Mouse (Mus musculus) G1E (cell line): ENCODE data around the gene Dlg5. TPM values are rescaled to one million over a fixed set of nuclear protein-coding genes. Genes with fewer than 3 reads are reported as not detected.

Source experiments
- ATAC-seq: 2 replicates; pipeline ENCODE4 v1.8.0; 2016; ENCODE audit warnings: mild to moderate bottlenecking; ENCODE audit not compliant: insufficient number of reproducible peaks, poor library complexity, low FRiP score, severe bottlenecking; ENCODE audit errors: extremely low read depth
- DNase-seq: peaks from one replicate; pipeline ENCODE4 v3.0.0; 2012; ENCODE audit warnings: low spot score
- H3K27me3 ChIP-seq: 2 replicates; pipeline ENCODE4 v1.6.1; 2012; ENCODE audit warnings: mild to moderate bottlenecking, low read length, inconsistent platforms; ENCODE audit not compliant: insufficient read depth
- H3K36me3 ChIP-seq: replicated peaks from 2 replicates; pipeline ENCODE3; 2012; ENCODE audit warnings: mild to moderate bottlenecking, inconsistent platforms
- H3K4me1 ChIP-seq: 2 replicates; pipeline ENCODE4 v1.6.1; 2012; ENCODE audit warnings: low read depth, low read length, inconsistent platforms, mixed read lengths; ENCODE audit not compliant: insufficient read depth
- H3K4me3 ChIP-seq: 2 replicates; pipeline ENCODE4 v1.5.1; 2012; ENCODE audit warnings: low read depth, mild to moderate bottlenecking, inconsistent platforms, low read length, moderate library complexity, mixed read lengths
- H3K9me3 ChIP-seq: replicated peaks from 2 replicates; pipeline ENCODE4 v1.6.1; 2012; ENCODE audit warnings: inconsistent platforms
- CTCF ChIP-seq: IDR thresholded peaks from 2 replicates; pipeline ENCODE4 v1.5.1; 2012; ENCODE audit warnings: low read depth, low read length, inconsistent platforms, mixed read lengths
- GATA1 ChIP-seq: IDR thresholded peaks from 2 replicates; pipeline ENCODE4 v1.6.1; 2012; ENCODE audit warnings: borderline replicate concordance, low read length, inconsistent platforms, mixed read lengths
- GATA2 ChIP-seq: IDR thresholded peaks from 2 replicates; pipeline ENCODE4 v1.6.1; 2012; ENCODE audit warnings: low read depth, low read length, inconsistent platforms, borderline replicate concordance
- POLR2AphosphoS5 ChIP-seq: IDR thresholded peaks from 2 replicates; pipeline ENCODE4 v1.6.1; 2012; ENCODE audit warnings: low read depth, low read length, inconsistent platforms; ENCODE audit not compliant: insufficient replicate concordance
- TAL1 ChIP-seq: conservative IDR thresholded peaks from 2 replicates; pipeline ENCODE4 v1.6.1; 2012; ENCODE audit warnings: low read depth, low read length, inconsistent platforms, mixed read lengths
- polyA plus RNA-seq: library from polyadenylated mRNA; stranded (reverse); fragments of >175 nt; gene quantifications from 2 replicates; pipeline ENCODE4 v1.2.3, GENCODE M21; 2012
- total RNA-seq, 2 experiments: library from RNA; stranded (forward) in 1 of 2; stranded (reverse) in 1 of 2; fragments of 200-1000 nt in 1 of 2; fragments of >200 nt in 1 of 2; fragmentation: Nextera tagmentation in 1 of 2; gene quantifications; 2 replicates each; pipeline ENCODE4 v1.2.3; 2014 to 2017

The Dlg5 gene
- total and polyA plus RNA-seq, 3 experiments = 2.4 to 22.7 (median 13.6) TPM

- DNase-seq (no peak), ATAC-seq (no peak)
- H3K36me3 ChIP-seq = peaks cover 2% of the 10 kb centered on the region
- H3K4me1 ChIP-seq = peaks cover 47% of the 10 kb centered on the region
- TF ChIP-seq CTCF = no peak
- no peak for TF ChIP-seq GATA2
- no peak for TF ChIP-seq GATA1
- no peak for TF ChIP-seq POLR2AphosphoS5
- TF ChIP-seq TAL1 = no peak
- H3K27me3 ChIP-seq = 0 out of 2 replicates have a peak, but pooled peaks cover 3% of the 10 kb centered on the region
- no peaks in the 10 kb centered on the region for H3K9me3 ChIP-seq
- H3K4me3 ChIP-seq = no peak overlapping the region
Measured at GRCm38 (mm10) chr14:24205281-24205871, 40.3 kb downstream of the Dlg5 start.

- TF ChIP-seq GATA1 = no peak
- TF ChIP-seq TAL1 = no peak
- no peak for TF ChIP-seq CTCF
- TF ChIP-seq GATA2 = no peak
- no peak for TF ChIP-seq POLR2AphosphoS5
- DNase-seq (no peak), ATAC-seq (no peak)
Measured at GRCm38 (mm10) chr14:24203210-24203609, 42.5 kb downstream of the Dlg5 start.

GRCm38 (mm10) chr14:24200771-24201170 is 44.9 kb downstream of the Dlg5 start:
- TF ChIP-seq POLR2AphosphoS5 = no peak
- TF ChIP-seq TAL1 = no peak
- no peak for TF ChIP-seq CTCF
- no peak for TF ChIP-seq GATA1
- TF ChIP-seq GATA2 = no peak

More at GRCm38 (mm10) chr14:24203210-24203609, 42.5 kb downstream of the Dlg5 start:
- H3K27me3 ChIP-seq = 0 out of 2 replicates have a peak, but pooled peaks cover 3% of the 10 kb centered on the region
- H3K9me3 ChIP-seq = no peaks in the 10 kb centered on the region
- H3K36me3 ChIP-seq = peaks cover 8% of the 10 kb centered on the region
- H3K4me3 ChIP-seq = no peak overlapping the region
- peaks cover 40% of the 10 kb centered on the region for H3K4me1 ChIP-seq

GRCm38 (mm10) chr14:24199732-24200131 is 46.0 kb downstream of the Dlg5 start:
- ATAC-seq (no peak), DNase-seq (no peak)
- TF ChIP-seq TAL1 (no peak), GATA1 (no peak), CTCF (no peak), GATA2 (no peak), POLR2AphosphoS5 (no peak)
- Histone ChIP-seq H3K36me3 (peaks cover 15% of the 10 kb centered on the region), H3K4me1 (peaks cover 25% of the 10 kb centered on the region), H3K27me3 (no peaks in the 10 kb centered on the region), H3K4me3 (no peak overlapping the region), H3K9me3 (no peaks in the 10 kb centered on the region)

More at GRCm38 (mm10) chr14:24200771-24201170, 44.9 kb downstream of the Dlg5 start:
- no peak overlapping the region for H3K4me3 ChIP-seq
- ATAC-seq (no peak), DNase-seq (no peak)
- H3K9me3 ChIP-seq = no peaks in the 10 kb centered on the region
- peaks cover 21% of the 10 kb centered on the region for H3K4me1 ChIP-seq
- peaks cover 15% of the 10 kb centered on the region for H3K36me3 ChIP-seq
- H3K27me3 ChIP-seq = no peaks in the 10 kb centered on the region

GRCm38 (mm10) chr14:24197865-24198264 is 47.9 kb downstream of the Dlg5 start:
- Histone ChIP-seq H3K4me3 (no peak overlapping the region), H3K4me1 (peaks cover 36% of the 10 kb centered on the region), H3K36me3 (peaks cover 15% of the 10 kb centered on the region), H3K27me3 (no peaks in the 10 kb centered on the region), H3K9me3 (no peaks in the 10 kb centered on the region)
- TF ChIP-seq TAL1 = no peak
- no peak for TF ChIP-seq GATA1
- TF ChIP-seq GATA2 = no peak
- TF ChIP-seq CTCF = no peak
- no peak for TF ChIP-seq POLR2AphosphoS5
- no peak for ATAC-seq
- no peak for DNase-seq

- H3K4me1 ChIP-seq = peaks cover 33% of the 10 kb centered on the region
- no peaks in the 10 kb centered on the region for H3K27me3 ChIP-seq
- no peak overlapping the region for H3K4me3 ChIP-seq
- no peak for TF ChIP-seq POLR2AphosphoS5
- TF ChIP-seq TAL1 = no peak
- no peak for TF ChIP-seq GATA1
- TF ChIP-seq GATA2 = no peak
- TF ChIP-seq CTCF = no peak
- ATAC-seq (no peak), DNase-seq (no peak)
- no peaks in the 10 kb centered on the region for H3K9me3 ChIP-seq
- H3K36me3 ChIP-seq = peaks cover 16% of the 10 kb centered on the region
Measured at GRCm38 (mm10) chr14:24196947-24197346, 48.8 kb downstream of the Dlg5 start.
